Mouse (Mus musculus): Measurements from ENCODE around the gene Creld1.

Gene Creld1

DNA sequence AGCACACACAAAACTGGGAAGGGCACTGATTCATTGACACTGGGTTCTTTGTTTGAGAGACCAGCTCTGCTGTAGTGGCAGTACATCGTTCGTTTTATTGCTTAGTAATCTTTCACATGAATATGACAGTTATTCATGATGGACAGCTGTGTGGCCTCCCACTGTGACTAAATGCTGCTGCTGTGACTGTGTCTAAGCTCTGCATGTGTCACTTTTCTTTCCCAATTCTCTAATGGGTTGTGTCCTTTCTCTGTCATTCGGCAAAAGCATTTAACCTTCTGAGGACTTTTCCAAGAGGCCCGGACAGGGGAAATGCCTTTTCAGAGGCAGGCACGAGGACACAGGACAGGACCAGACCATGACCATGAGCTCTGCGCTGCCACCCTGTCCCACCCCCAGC lies 30.8 kb downstream of the Creld1 start:
- no peak for DNase-seq

GRCm38 (mm10) chr6:113514600-113514999 lies 31.5 kb downstream of the Creld1 start:
- DNase-seq = no peak

GRCm38 (mm10) chr6:113517434-113518080 lies 34.5 kb downstream of the Creld1 start:
- DNase-seq = no peak

DNA sequence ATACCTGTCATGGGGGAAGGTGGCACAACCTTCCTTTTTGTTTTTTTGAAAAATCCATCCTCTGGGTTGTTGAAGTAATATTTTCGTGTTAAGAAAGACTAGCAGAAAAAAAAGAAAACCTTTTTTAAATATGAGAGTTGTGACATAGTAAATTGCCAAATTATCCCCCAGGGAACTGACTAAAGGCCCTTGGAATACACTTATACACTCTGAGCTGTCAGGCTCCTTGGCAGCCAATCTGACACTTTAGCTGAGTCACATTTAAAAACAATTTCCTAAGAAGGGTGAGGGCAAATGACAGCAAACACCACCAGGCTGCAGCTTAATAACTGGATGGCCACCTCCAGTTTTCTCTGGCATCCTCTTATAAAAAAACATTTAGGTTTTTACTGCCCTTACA lies 39.2 kb downstream of the Creld1 start:
- no peak for DNase-seq

DNA sequence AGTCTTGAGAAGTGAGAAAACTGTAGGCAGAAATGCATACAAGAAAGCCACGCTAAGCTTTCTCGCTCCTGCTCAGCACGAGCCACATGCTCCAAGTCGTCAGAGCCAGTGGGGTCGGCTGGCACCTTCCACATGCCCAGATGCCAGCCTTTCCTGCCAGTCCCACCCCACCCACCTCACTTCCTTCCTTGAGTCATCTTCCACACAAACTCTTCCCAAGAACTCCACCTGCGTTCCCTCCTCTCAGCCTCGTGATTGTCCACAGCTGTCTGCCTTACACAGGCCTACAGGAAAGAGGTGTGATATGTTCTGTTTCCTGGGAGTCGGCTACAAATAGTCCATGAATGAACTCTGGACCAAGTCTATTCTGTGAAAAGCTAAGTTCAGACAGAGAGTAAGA lies 40.3 kb downstream of the Creld1 start:
- DNase-seq = peak; percentile 60

DNA sequence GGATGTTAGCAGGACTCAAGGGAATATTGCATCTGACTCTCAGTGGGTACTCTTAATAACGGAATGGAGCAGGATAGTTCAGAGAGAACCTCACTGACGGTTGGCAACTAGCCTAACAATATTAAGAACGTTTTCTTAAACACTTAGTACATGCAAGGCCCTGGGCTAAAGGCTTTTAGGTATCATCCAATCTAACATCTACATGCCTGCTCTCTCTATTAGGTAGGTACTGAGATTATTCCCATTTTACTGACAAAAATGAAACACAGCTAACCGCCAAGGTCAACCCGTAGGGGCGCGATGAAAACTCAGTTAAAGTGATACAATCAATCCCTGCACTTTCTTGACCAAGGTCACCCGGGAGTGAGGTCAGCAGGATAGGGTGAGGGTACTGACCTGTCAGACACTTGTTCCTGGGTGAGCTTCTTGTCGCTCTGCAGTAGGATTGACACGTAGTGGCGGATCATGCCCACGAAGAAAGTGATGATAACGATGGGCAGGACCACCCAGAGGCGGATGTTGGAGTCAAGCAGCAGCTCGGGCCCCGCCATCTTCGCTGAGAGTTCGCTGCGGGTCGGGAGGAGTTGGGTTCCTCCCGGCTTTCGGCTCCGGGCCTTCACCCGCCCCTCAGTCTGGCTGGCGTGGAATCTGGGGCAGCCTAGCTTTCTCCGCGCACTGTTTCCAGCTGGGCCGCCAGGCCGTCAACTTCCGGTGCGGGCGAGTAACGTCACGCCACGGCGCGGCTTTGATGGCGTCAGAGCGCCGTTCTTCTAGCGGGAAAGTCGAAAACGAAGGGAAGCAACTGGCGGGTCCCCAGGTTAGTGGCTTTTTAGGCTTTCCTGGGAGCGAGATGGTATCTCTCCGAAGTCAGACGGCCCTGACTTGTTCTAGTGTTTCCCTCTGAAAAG lies 48.1 kb downstream of the Creld1 start, which contains the start of the genes Emc3 and Fancd2:
TSS of gene Emc3 (minus strand) at position 721 of the 908 bp plus-strand sequence.
TSS of gene Fancd2 (plus strand) at position 751 of the 908 bp plus-strand sequence.
- peak; percentile 90 for DNase-seq

DNA sequence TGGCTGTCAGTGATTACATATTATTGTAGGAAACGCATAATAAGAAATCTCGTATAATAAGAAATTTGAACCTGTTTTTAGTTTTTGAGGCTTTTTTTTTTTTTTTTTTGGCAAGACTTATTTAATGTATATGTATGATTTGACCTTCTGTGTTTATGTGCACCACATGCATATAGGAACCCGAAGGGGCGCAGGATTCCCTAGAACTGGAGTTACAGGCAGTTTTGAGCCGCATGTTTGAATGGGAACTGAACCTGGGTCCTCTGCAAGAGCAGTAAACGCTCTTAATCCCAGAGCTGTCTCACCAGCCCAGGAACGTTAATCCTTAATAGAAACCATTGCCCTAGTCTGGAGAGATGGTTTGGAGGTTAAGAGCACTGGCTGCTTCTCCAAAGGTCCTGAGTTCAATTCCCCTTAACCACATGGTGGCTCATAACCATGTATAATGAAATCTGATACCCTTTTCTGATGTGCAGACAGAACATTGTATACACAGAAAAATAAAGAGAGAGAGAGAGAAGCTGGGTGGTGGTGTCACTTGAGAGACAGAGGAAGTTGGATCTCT lies 48.8 kb downstream of the Creld1 start:
- no peak for DNase-seq

DNA sequence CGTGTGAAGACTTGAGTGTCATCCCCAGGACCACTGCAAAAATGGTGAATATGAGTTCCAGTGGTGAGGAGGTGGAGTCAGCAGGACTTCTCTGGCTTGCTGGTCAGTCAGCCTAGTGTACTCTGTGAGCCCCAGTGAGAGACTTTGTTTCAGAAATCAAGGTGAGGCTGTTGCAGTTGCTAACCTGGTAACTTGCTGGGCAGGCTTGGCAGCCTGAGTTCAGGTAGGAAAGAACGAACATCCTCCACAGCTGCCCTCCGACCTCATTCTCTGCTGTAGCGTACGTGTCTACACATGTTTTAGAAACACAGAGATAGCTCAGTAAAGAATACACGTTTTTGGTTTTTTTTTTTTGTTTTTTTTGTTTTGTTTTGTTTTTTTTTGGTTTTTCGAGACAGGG lies 51.8 kb downstream of the Creld1 start:
- no peak for DNase-seq

GRCm38 (mm10) chr6:113541610-113542009 lies 58.5 kb downstream of the Creld1 start:
- DNase-seq = no peak

Data from right cerebral cortex, adult 18-20 months (tissue).